Mouse (Mus musculus) kidney, postnatal 14 days (tissue): ENCODE data around the gene Rnps1.
"Not testable (repeated sequence)": the region's sequence is repeated elsewhere in the genome, so short reads cannot be mapped to it uniquely, and the experiment has no call there.

Experiments
- DNase-seq: peaks from one replicate; pipeline ENCODE4 v3.0.0; 2022; ENCODE audit warnings: mixed read lengths

Rnps1 gene

DNA sequence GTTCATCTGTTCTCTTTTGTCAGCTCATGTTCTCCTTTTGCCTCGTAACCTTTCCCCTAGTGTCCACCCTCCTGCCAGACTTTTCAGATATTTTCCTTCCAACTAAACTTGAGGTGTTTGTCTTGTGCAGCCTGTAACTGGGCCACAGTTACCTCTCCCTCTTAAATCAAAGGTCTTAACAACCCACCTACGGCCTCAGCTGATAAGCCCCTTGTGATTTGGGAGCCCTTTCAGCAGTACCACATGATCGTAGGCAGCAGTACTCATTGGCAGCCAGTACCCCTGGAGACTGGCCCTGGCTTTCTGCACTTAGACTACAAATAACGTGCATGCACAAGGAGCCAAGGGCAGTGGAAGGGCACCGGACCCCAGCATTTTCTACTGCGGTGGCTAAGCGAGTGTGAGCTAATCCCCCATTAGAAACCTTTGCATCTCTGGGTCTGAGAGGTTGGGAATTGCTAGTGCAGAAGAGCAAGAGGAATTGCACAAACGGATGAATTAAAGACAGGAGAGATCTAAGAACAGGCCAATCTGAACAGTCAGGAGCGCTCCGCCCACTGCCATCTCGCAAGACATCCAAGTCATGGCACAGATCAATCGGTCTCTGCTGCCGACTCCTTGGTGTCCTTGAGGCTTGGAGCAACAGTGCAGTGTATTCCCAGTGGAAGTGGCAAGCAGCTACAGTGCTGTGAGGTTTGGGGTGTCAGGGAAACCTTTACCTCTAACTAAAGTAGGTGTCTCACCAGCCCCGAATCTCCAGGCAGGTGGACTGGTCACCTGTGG, 15.0 kb downstream of the Rnps1 start:
- DNase-seq: peak; percentile 58

DNA sequence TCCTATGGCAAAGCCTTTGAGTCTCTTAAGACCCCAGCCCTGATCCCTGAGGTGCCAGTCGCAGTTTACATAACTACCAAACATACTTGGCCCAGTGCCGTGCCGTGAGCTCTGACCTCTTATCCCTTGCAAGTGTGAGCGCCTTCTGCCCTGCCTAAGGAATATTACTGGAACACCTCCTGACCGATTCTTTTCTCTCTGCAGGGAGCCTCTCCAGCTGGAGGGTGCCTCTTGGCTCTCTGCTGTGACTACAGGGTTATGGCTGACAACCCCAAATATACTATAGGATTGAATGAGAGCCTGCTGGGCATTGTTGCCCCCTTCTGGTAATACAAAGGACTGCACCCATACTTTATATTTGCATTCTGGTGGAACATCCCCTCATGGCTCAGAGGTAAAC, 22.7 kb downstream of the Rnps1 start:
- DNase-seq: peak; percentile 52

DNA sequence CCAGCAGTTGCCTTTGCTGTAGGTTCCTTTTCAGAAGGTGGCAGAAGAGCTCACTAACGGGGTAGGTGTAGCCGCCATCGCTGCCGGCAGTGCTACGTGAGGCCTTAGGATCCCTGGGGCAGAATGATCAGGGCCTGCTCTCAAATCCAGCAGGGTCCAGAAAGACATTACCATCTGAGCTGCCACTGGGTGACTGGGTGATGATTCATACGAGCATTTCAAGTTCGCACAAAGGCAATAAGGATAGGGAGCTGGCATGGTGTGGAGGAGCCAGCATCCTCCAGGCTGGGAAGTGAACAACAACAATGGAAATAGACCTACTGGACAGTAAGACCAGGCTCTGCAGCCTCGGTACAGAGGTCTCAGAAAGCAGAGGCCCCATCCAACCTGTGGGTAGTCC, 26.0 kb downstream of the Rnps1 start:
- DNase-seq: no peak

DNA sequence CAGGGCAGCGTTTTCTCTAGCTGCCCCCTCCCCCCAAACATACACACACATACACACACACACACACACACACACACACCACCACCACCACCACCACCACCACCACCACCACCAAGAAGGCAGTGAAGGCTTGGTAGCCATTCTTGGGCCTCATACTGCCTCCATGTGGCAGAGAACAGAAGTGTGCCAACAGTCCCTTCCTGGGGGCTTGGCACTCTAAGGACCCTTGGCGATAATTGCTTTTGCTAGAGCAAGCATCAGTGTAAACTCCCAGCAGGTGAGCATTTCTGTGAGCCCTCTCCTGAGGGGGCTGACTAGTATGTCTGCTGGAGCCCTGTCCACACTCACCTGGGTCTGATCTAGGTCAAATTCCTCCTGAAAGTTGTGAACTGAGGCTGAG, 26.8 kb downstream of the Rnps1 start:
- no peak for DNase-seq

GRCm38 (mm10) chr17:24442107-24442506, 27.7 kb downstream of the Rnps1 start:
- DNase-seq: no peak

GRCm38 (mm10) chr17:24442632-24443155, 28.3 kb downstream of the Rnps1 start, which contains the start of gene Dnase1l2:
Gene Dnase1l2, minus strand, starts transcription at chr17:24443105.
- DNase-seq: no peak

- peak; percentile 47 for DNase-seq
These were observed 29.0 kb downstream of the Rnps1 start for GRCm38 (mm10) chr17:24443409-24443808.

DNA sequence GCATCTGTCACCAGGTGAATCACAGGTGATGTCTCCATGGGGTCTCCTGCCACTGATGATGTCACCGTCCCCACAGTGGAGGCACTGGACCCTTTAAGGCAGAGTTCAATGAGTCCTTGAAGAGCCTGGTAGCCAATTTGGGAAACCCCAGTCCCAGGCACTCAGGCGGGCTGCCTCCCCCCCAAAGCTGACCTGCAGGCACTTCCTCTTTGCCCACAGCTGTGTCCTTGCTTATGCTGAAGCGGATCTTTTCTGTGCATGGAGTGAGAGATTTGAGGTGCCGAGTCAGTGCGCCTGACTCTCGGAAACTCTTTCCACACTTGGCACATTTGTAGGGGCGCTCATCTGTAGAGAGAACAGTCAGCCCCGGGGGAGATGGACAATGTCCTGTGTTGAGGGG, 32.2 kb downstream of the Rnps1 start:
- DNase-seq: no peak

- DNase-seq: no peak
These were observed 35.1 kb downstream of the Rnps1 start for GRCm38 (mm10) chr17:24449507-24449906.

GRCm38 (mm10) chr17:24451220-24451619, 36.9 kb downstream of the Rnps1 start:
- DNase-seq: no peak

- DNase-seq: no peak
These were observed 39.0 kb downstream of the Rnps1 start for GRCm38 (mm10) chr17:24453372-24453771.

DNA sequence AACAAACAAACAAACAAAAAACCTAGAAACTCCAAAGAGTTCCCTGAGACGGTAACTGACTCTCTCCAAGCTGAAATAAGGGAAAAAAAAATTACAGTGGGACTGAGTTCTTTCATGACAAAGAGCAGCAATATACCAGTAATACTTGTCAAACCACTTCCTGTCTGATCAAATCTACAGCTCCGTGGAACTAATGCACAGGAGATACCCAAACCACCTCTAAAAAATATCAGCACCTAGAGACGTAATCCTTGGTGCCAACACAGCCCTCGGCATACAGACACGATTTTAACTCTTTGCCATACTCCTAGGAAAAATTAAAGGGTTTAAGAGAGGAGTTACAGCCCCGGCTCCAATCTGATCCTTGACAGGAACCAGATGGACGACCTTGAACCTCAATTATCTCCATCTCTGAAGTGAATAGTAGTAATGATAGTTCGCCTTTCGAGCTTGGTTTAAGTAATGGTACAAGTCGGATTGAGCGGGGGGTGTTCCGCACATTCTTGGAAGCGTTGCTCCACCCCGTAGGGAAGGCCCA, 39.9 kb downstream of the Rnps1 start:
- no peak for DNase-seq

GRCm38 (mm10) chr17:24454756-24455522, 40.6 kb downstream of the Rnps1 start:
- peak; percentile 100 for DNase-seq

GRCm38 (mm10) chr17:24455523-24456206, 41.3 kb downstream of the Rnps1 start:
- DNase-seq: not testable (repeated sequence)

GRCm38 (mm10) chr17:24461580-24461979, 47.2 kb downstream of the Rnps1 start:
- no peak for DNase-seq

DNA sequence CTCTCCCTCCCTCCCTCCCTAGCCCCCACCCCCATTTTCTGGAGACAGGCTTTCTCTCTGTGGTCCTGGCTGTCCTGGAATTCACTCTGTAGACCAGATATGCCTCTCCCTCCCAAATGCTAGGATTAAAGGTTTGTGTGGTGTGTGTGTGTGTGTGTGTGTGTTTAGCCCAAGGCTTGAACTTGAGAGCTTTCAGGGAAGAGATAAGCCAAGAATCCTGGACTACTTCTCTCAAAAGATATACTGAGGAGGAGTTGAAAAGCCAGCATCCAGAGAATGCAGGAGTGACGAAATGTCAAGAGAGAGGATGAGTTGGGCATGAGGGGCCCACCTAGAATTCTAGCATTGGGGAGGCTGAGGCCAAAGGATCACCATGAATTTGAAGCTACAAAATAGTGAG, 48.6 kb downstream of the Rnps1 start:
- no peak for DNase-seq

GRCm38 (mm10) chr17:24463374-24464133, 49.2 kb downstream of the Rnps1 start:
- DNase-seq: no peak

DNA sequence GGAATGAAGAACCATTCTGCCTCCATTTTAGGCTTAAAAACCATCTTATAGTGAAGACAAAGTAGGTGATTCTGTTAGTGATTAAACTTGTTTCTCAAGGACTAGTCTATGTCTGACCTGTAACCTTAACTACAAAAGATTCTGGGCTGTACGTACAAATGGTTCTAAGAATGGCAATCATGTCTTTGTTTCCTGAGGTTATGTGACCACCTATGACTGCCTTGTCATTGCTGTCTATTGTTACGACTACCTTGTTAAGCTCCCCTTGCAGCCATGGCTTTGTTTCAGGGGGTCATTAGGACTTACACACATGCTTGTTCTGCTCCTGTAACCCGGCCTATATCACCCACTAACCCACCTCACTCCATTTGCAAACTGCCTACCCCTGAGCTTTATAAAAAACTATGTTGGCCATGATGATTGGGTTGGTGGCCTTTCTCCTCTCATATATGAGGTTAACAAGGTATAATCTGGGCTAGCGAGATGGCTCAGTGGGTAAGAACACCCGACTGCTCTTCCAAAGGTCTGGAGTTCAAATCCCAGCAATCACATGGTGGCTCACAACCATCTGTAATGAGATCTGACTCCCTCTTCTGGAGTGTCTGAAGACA, 54.4 kb downstream of the Rnps1 start:
- DNase-seq: no peak

- no peak for DNase-seq
These were observed 55.1 kb downstream of the Rnps1 start for GRCm38 (mm10) chr17:24469336-24469909.

GRCm38 (mm10) chr17:24469910-24470602, 55.7 kb downstream of the Rnps1 start, which contains the start of the genes E4f1 and Pgp:
Gene E4f1, minus strand, starts transcription at chr17:24470313.
Gene Pgp, plus strand, starts transcription at chr17:24470392.
- peak; percentile 99 for DNase-seq
